Mouse (Mus musculus) retina, postnatal 1 day (tissue): ENCODE measurements at regions not wholly inside any gene's neighbourhood (a gene's known extent, or its start where the extent isn't known, plus 50 kb on each side); places are given as distances from the start of the nearest gene placed in this dataset.

Experiments used
- DNase-seq: peaks from one replicate; pipeline ENCODE4 v3.0.0-alpha.2; 2012

DNA sequence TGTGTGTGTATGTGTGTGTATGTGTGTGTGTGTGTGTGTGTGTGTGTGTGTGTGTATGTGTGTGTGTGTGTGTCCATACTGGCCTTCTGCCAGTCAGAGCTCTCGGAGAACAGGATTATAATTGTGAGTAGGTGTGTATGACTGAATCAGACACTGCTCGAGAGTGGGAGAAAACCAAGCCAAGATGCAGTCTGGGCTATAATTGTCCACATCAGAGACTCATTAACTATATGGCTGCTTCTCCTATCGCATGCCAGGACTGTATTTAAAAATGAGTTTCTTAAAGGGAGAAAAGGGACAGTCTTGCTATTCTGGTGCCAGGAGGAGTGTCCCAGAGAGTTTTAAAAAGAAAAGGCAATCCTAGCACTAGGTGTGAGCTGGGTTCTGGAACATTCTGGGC is 58.7 kb upstream of the Adpgk start:
- no peak for DNase-seq

DNA sequence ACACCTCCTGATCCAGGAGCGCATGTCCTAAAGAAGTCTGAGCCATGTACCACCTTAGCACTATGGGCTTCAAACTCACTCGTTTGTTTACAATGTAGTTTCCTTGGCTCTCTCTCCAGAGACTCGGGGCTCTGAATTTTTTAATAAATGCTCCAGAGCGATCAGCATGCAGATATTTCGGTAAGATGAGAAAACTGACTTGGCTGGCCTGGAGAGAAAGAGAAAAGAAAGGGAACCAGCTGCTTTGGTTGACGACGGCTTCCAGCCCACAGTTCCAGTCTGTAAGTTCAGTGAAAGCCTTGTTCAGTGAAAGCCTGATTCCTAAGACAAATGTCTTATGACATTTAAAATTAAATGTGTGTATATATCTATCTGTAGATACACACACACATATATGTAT is 59.4 kb upstream of the Adpgk start:
- no peak for DNase-seq

DNA sequence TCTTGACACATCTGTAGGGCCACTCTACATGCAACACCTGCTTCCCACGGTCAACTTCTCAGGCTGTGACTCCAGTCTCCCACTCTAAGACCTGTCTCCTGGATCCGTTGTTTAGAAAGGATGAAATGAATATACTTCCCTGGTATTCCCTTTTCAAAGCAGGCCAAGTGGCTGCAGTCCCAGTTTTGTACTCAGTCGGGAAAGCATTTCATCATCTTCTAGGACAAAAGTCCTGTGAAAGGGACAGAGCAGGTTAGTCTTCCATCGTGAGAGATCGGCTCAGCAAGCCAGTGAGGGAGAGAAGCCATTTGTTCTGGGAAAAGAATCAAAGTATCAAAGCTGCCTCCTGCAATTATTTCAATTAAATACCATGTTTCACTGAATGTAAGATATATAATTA is 60.2 kb upstream of the Adpgk start:
- DNase-seq, result no peak

DNA sequence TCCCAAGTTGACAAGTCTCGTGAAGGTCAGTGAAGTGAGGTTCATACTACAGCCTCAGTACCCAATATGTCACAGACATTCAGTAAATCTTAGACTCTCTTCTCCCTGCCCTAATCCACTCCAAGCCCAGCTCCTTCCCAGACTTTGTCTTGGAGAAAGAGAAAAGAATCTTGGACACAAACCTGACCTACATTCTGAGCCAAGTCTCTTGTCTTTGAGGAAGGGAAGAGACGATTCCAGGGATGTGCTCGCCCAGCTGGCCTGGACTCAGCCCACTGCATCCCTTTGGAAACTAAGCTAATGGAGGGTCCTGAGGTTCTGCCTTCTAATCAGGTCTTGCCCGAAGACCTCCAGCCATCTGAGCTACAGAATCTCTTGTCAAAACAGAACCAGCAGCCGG is 61.2 kb upstream of the Adpgk start:
- DNase-seq, result no peak

DNA sequence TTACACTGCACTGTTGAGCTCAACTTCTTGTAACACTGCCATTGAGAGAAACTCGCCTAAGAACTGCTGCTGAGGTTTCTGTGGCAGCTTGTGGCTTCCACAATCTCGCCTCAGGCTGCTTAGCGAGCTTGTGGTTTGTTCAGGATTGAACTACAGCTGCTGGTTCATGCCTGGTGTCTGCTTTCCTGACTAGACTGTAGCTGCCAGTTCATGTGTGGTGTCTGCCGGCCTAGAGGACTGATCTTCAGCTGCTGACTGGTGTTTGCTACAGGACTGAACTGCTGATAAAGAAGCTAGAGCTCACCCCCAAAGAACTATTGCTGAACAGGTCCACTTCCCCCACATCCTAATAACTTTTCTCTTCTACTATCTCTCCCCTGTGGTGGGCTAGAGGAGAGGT is 63.4 kb upstream of the Adpgk start:
- no peak for DNase-seq

DNA sequence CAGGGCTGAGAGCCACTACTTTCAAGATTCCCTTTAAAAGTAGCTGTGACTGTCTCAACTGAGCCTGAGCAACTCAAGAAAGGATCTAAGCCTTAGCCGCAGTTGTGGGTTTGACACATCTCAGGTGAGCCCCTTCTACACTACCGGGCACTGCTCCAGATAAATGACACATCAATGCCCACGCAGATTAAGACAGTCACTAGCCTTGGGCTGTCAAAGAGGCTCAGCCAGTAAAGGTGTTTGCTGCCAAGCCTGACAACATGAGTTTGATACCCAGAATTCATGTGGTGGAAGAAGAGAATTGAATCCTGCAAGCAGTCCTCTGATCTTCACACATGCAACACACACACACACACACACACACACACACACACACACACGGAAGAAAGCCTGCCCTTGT is 65.0 kb upstream of the Adpgk start:
- no peak for DNase-seq

DNA sequence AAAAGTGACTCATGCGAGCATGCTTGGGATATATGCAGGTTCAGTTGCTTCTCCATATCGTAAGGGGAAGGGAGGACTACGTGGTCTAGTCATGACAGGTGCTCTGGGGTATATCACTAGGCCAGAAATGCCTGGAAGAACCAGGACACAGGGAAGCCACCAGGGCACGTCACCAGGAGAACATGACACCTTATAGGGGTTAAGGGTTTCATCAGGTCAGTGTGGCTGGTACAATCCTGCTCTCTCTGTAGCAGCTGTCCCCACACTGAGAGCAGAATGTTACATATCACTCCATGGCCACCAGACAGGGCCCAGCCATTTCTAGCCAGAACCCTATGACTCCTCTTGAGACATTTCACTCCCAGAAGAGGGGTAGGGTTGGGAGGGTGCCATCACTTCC is 72.1 kb upstream of the Adpgk start:
- no peak for DNase-seq

DNA sequence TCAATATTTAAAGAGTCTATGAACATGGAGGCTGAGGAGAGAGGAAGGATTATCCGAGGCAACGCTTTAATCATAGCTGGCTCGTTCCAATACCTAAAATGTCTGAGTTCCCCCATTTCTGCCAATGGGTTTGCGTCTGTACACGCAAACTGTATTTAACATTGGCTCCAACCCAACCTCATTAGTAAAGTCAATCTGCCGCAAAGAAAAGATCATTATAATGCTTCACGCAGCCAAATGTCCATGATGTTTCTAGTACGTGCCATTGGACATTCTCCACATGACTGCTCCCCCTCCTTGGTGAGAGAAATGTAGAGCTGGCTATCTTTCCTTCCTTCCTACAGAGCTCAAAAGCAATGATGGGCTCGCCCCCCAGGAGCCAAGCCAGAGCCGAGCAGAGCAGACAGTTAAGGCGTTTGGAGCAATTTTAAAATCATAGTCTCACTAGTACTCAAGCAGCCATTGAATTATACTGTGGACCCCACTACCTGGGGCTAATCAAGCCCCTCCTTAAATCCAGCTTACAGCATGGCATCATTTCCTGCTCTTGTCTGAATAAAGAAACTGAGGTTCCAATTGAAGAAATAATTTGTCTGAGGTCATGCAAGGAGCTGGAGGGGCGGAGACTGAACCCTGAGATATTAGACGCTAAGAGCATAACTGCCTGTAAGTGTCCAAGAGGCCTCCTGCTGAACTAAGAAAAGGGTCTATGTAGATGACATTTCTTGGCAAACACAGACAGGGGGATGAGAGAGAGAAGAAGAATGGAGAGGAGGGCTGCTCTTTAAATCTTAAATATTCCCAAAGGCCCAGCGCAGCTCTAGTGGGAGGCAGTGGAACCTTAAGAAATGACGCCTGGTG is 88.5 kb upstream of the Adpgk start:
- DNase-seq, result no peak

DNA sequence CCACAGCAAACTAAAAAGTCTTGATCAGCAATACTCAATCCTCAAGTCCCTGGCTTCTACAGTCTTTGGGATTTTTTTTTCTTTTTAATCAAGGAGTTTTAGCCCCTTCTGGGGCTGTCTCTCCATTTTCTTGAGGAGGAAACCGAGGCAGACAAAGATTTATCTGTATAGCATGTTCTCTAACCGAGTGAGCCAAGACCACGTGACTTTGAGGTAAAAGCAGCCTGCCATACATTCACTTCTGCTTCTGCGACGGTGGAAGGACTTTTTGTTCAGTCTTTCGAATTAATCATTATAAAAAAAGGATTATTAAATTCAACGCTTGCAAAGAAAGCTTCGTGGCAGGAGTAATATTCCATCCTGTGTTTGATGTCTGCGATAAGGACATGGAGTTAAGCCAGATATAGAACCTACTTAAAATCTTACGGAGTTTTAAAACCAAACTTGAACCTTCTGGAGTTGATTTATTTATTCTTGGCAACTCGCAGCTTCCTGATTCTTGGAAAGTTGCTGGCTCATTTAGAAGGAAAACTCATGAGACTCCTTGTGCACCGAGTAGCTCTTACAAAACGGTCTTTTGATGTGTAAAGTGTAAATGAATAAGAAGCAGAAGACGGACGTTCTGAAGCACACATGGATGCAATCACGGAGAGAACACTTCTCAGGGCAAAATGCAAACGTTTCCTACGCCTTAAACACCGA is 91.7 kb upstream of the Adpgk start:
- DNase-seq, result no peak

DNA sequence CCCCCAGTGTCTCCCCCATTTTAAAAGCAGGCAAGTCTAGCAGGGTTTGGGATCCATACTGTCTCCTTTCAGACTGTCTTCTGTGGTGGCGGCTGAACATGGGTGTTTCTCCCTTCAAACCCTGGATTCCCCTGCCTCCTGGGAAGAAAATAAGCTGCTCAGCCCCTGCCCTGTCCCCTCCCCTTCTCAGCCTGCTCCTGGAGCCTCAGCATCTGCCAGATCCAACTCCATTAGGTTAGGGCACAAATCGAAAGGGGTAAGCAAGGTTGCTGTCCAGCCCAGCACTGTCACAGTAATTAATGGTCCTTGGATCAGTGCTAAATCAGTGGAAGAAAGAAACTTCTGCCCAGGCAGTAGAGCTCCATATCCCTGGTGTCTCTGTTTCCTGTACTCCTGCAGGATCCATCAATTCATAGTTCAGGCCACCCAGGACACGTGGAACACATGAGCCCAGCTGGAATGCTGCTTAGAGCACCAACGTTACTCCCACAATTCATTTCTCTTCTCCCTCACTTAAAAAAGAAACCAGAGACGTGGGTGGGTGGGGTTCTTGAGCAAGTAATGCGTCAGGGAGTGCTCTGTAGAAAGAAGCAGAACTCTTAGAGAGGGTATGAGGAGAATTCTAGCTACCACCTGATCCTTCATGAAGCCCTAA is 93.0 kb upstream of the Adpgk start:
- DNase-seq, result peak; percentile 32

DNA sequence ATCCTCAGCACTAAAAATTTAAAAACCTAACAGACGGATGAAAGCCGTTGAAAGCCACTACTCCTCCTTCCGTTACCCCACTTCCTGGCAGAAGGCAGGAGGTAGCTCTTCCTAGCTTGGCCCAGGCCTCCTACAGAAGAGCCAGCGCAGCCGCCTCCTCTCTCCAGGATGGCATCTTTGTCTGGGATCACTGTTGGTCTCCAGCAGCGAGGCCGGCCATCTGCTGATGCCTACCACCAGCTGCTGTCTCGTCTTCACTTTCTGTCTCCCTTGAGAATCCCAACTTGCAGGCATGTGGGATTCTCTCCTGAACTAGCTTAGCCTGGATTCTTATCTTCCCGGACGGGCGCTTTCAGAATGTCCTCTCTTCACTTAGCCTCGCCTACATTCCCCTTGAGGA is 93.9 kb upstream of the Adpgk start:
- peak; percentile 57 for DNase-seq

DNA sequence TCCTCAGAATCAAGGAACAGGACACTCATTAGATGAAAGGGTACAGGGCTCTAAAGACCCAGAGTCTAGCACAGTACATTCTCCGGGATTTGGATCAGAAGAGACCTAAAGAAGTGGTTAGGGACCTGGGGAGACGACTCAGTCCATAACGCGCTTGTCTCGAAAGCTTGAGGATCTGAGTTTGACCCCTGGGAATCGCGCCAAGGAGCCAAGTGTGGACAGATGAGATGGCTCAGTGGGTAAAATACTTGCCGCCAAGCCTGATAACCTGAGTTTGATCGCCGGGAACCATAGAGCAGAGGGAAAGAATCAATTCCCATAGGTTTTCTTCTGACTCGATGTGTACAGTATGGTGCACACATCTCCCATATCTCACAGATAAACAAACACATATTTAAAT is 97.4 kb upstream of the Adpgk start:
- DNase-seq, result no peak

DNA sequence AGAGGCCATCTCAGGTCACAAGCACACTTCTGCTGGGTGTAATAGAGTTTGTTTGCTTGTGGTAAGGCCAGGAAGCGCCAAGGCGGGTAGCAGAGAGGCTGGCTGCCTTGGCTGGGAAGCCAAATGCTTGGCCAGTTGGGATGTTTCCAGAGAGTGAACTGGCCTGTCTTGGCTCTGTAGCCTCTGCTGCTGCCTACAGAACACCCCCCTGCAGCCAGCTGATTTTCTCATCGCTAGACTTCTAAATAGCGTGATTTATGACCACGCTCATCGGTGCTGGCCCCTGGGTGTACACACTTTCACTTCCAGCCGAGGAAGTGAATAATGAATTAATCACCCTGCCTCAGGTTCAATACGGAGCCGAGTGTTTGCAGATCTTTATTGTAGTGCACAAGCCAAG is 102.2 kb upstream of the Adpgk start:
- DNase-seq, result no peak

DNA sequence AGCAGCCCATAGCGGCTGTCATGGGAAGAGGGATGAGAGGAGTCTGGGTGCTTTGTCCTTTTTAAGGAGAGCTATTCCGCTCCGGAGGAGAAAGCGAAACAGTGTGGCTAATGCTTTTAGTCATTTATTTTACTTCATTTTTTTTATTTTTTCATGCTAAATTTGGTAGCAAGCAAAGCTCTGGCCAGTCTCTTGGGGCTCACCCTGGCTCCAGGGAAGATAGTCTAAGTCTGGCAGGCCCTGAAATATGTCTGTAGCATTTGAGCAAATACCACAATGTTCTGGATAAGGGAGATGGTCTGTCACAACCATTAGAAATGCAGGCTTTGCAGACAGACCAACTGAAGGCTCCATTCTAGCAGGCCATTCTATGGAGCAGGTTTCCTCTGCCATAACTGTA is 102.9 kb upstream of the Adpgk start:
- no peak for DNase-seq

DNA sequence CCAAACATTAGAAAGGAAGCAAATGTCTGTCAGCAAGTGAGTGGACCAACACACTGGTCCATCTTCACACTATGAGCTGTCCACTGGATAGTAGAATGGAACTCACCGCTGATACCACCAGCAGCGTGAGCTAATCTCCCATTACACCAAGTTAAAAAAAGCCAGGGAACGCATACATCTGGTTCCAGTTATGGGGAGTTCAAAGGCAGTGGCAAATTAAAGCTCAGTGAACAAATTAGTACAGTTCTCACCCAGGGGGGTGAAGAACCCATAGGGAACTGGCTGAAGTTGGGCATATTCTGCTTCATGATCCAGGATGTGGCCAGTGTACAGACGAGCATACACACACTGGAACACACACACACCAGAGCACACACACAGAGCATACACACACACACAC is 105.0 kb upstream of the Adpgk start:
- no peak for DNase-seq

DNA sequence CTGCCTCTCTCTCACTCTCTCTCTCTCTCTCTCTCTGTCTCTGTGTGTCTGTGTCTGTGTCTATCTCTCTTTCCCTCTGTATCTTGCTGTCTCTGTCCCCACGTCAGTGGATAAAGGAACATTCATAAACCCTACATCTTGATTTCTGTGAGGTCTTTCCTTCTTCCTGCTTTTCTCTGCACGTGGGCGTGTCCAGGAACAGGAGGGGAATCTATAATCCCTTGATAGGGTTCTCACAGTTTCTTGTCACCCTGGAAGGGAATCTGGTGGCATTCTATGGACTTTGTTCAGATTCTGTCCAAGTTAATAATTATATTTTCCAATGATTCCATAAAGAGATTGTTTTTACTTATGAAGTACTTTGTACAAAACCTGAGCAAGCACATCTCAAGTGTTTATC is 107.3 kb upstream of the Adpgk start:
- DNase-seq, result no peak

DNA sequence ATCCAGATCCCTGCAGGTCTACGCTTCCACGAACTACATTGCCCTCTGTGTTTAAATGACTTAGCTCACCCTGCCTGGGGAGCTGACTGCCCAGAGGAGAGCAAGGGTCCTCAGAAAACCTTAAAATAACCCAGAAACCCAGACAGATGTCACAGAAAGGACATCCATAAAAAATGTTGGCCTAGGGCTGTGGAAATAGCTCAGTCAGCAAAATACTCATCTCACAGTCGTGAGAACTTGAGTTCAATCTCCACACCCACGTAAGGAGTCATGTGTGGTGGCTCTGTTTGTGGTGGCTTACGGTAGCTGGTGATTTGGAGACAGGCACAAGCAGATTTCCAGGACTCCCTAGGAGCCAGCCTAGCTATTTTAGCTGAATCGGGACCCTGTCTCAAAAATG is 108.5 kb upstream of the Adpgk start:
- no peak for DNase-seq

DNA sequence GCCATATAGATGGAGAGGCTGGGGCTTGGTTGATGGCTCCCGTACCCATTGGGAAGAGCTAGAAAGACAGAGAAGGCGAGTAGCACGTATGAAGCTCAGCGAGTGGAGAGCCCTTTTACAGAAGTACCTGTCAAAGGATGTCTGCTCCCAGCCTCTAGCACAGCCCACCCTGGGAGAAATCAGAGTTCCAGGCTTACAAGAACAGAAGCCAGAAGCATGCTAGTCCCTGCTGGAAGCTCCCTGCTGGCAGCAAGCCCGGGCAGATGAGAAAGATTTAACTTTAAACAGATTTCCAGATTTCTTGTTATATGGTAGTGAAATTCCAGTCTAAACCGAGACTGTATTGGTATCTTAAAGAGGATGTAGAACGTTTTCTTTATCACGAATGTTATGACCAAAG is 108.9 kb upstream of the Adpgk start:
- no peak for DNase-seq

DNA sequence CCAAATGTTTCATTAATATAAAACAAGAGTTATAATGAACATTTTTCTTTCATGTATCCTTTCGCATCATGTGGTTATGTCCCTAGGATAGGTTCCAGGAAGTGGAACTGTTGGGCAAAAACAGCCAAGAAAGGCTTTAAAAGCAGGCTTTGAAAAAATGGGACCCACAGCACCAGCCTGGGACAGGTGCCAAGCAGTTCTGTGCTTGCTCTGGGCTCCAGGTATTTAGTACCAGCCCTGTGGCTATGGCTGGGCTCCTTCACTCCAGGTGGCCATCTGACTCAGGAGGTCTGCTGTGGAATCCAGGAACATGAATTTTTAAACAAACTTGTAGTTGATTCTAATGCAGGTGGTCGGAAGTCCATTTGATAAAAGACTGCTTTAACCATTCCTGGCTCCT is 119.8 kb upstream of the Adpgk start:
- no peak for DNase-seq

DNA sequence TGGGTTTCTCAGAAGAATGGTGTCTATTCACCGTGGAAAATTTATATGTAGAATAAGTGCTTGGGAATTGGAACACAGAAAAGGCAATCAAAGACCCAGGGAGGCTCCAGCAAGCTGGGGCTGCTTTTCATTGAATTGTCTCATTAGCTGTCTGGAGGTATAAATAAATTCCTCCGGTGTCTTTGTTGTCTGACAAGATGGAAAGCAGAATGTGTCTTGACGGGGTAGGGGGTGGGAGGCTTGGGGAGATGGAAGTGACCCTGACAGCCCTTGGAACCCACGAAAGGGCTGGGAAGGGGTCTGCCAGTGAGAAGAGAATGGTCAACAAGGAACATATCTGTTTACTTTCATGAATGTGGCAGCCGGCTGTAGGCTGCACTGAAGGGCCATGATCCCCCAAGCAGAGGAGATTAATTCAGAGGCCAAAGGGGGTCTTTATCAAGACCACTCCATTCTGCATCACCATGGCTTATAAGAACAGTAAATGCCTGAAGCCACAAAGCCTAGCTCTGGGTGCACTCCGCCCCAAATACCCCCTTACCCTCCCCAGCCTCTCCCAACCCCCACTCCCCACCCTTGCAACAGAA is 127.2 kb upstream of the Neo1 start:
- peak; percentile 50 for DNase-seq

DNA sequence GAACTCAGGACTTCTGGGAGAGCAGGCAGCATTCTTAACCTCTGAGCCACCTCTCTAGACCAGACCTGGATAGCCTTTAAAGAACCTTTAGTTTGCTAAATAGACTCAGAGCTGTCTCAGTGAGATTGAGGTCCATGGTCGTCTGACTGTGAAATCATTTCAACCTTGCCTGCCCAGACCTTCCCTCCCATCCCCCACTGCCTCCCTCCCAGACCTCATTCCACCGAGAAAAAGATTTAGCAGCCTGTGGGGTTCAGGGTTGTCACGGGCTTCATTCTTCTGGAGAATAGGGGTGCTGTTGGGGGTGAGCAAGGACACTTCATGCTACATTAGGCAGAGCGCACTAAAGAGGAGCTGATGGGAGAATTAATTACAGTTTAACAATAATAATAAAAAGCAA is 126.7 kb upstream of the Neo1 start:
- peak; percentile 63 for DNase-seq

DNA sequence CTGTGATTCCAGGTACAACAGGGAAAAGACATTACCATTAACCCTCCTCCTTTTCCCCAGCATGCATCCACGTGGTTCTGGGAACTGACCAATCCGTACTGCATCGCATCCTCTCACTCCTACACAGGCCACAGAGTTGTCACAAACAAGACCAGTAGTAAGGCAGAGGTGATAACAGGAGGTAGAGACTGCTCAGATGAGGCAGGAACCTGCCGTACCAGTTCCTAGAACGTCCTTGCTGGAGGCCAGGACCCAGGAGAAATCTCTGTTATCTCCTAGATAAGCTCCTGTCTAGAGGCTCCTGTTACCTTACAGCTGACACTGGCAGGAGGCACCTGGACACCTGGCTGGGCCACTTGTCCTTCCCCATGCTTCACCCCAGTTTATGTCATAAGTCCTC is 121.4 kb upstream of the Neo1 start:
- DNase-seq, result no peak

DNA sequence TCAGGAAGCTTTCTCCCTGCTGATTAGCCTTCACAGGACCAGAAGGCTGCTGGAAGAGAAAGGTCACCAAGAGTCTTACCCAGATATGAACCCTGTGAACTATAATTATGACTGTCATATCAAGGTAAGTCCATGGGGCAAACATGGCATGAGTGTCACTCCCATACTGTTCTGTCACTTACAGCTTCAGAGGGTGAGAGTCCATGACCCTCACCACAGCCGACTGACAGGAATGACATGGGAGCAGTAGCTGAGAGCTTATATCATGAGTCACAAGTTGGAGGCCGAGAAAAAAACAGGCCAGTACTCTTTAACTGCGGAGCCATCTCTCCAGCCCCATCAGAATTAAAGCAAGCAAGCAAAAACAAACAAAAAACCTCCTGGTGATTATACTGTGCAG is 117.7 kb upstream of the Neo1 start:
- DNase-seq, result no peak

DNA sequence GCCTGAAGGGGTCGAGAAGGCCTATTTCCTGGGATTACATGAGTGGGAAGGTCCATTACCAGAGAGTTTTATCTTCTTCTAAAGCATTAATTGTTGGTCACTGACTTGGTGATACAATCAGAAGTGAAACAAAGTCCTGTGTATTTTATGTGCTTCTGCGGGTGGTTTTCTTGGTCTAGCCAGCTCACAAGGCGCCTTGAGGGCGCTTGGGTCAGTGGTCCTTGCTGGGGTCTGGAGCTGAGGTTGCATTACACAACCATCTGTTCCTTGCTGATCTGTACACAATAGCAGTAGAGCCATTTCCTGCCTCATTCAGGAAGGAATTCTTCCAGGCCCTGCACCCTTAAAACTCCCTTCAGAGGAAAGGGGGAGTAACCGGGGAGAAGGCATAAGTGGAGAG is 116.9 kb upstream of the Neo1 start:
- DNase-seq, result no peak
